Mouse (Mus musculus) CH12.LX (cell line): ENCODE measurements at regions not wholly inside any gene's neighbourhood (a gene's known extent, or its start where the extent isn't known, plus 50 kb on each side); places are given as distances from the start of the nearest gene placed in this dataset.

ENCODE experiments used
- CTCF ChIP-seq, 2 experiments: IDR thresholded peaks in 1 of 2; conservative IDR thresholded peaks in 1 of 2; 2 replicates each; pipeline ENCODE4 v1.5.1; 2011 to 2012; ENCODE audit warnings: low read depth in 2 of 2, low read length in 2 of 2, improper control_type of control experiment in 1 of 2, inconsistent platforms in 1 of 2, mild to moderate bottlenecking in 1 of 2, moderate library complexity in 1 of 2
- HCFC1 ChIP-seq: IDR thresholded peaks from 2 replicates; pipeline ENCODE4 v1.6.1; 2012; ENCODE audit warnings: low read depth, mild to moderate bottlenecking, inconsistent platforms, low read length, improper control_type of control experiment
- KAT2A ChIP-seq: IDR thresholded peaks from 2 replicates; pipeline ENCODE4 v1.6.1; 2012; ENCODE audit warnings: low read length, improper control_type of control experiment, inconsistent platforms; ENCODE audit not compliant: insufficient replicate concordance
- MAX ChIP-seq: IDR thresholded peaks from 2 replicates; pipeline ENCODE4 v1.6.1; 2011; ENCODE audit warnings: low read length, improper control_type of control experiment
- POLR2A ChIP-seq: IDR thresholded peaks from 2 replicates; pipeline ENCODE4 v1.6.1; 2011; ENCODE audit warnings: low read depth, mild to moderate bottlenecking, improper control_type of control experiment, low read length

GRCm38 (mm10) chr3:52573806-52574205, 305.7 kb downstream of the Foxo1 start:
- TF ChIP-seq CTCF (conservative IDR thresholded peaks at IDR 0.05 in 1 of 2, IDR thresholded peaks at IDR 0.05 in 1 of 2; ENCODE audit: low read depth in 2 of 2, low read length in 2 of 2) (no peak), KAT2A (no peak), MAX (no peak), HCFC1 (no peak), POLR2A (no peak)
